Mouse (Mus musculus): ENCODE measurements around the gene Srm. TPM values are rescaled to one million over a fixed set of nuclear protein-coding genes. Genes with fewer than 3 reads are reported as not detected.
A peak's percentile ranks its signal among the peaks of the same experiment; 100 is the strongest.

The Srm gene
- total and polyA plus RNA-seq, 2 experiments from 2014 or later = 77.6 to 143 TPM

DNA sequence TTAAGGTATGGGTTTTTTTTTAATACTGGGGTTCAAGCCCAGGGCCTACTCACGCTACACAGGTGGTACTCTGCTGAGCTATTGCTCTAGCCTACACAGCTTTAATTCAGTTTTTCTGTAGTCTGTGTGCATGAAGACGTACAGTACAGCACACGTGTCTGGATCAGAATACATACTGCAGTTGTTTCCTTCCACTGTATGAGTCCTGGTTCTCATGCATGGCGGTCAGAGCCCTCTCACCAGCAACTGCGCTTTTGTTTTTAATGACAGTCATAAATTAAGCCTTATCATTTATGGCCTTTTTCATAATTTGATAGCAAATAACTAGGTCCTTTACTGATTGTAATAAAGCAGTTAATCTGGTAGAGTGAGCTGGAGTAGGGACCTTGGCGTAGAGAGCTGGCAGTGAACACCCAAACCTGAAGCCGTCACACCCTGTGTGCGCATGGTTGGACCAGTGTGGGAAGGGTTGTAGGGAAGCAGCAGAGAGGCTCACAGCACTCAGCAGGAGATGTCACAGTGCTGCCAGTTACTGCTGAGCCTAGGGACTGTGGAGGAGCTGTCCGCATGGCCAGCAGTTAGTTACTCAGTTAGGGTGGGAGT lies 20.5 kb upstream of the Srm start:
- Histone ChIP-seq H3K4me2 (ENCODE audit: low read depth, low read length) (no peak overlapping the region), H3K27ac (no peak overlapping the region), H3K27me3 (ENCODE audit: insufficient read depth, low read length) (no peaks in the 10 kb centered on the region), H3K36me3 (ENCODE audit: insufficient read depth, low read length) (peaks cover 85% of the 10 kb centered on the region), H3K4me3 (ENCODE audit: low read length) (no peak overlapping the region), H3K9ac (replicated peaks; ENCODE audit: low read length) (no peak overlapping the region), H3K4me1 (ENCODE audit: insufficient read depth, low read length) (no peaks in the 10 kb centered on the region), H3K9me3 (ENCODE audit: low read length) (no peaks in the 10 kb centered on the region)
- no peak for ATAC-seq
- no peak for TF ChIP-seq CTCF (IDR thresholded peaks at IDR 0.05; ENCODE audit: low read depth)
- 89% methylated on average over 9 of the region's 9 CpGs for WGBS
- no peak for DNase-seq (ENCODE audit: low spot score)

DNA sequence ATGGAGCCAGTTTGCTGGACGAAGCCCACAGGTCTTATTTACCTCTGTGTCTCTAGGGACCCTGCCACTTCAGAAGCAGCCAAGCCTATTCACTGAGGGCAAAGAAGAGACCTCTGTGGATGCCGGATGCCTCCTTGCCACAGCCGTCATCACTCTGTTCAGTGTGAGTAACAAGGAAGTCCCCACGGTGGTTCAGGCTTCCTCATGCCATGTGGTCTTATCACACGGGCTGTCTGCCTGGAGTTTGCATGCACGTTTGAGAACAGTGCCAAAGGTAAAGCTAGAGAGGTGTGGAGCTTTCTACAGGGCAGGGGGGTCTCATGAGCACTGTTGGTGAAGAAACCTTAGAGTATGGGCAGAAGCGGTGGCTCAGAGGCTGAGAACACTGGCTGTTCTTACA lies 18.1 kb upstream of the Srm start:
- Histone ChIP-seq H3K36me3 (ENCODE audit: insufficient read depth, low read length) (peaks cover 81% of the 10 kb centered on the region), H3K4me1 (ENCODE audit: insufficient read depth, low read length) (no peaks in the 10 kb centered on the region), H3K27ac (no peak overlapping the region), H3K9ac (replicated peaks; ENCODE audit: low read length) (no peak overlapping the region), H3K4me2 (ENCODE audit: low read depth, low read length) (no peak overlapping the region), H3K4me3 (ENCODE audit: low read length) (no peak overlapping the region), H3K27me3 (ENCODE audit: insufficient read depth, low read length) (no peaks in the 10 kb centered on the region), H3K9me3 (ENCODE audit: low read length) (no peaks in the 10 kb centered on the region)
- ATAC-seq (no peak), DNase-seq (ENCODE audit: low spot score) (no peak)
- WGBS = 90% methylated on average over 7 of the region's 7 CpGs
- no peak for TF ChIP-seq CTCF (IDR thresholded peaks at IDR 0.05; ENCODE audit: low read depth)

DNA sequence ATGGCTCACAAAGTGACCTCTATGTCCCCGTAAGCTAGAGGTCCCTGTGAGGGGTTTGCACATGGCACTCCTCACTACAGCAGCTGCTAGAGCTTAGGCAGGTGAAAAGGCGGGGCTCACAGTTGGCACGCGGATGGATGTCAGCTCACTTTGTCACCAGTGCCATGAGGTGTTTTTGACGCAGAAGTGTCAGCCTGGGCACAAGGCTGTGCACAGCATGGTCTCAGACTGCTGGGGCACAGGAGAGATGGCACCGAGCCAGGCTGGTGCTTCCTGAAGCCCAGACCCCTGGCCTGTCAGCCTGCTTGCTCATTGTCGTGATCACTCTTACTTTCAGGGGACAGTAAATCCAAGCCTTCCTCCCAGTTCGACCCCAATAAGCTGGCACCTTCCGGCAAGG lies 10.5 kb upstream of the Srm start:
- no peak overlapping the region for H3K4me2 ChIP-seq (ENCODE audit: low read depth, low read length)
- no peaks in the 10 kb centered on the region for H3K4me1 ChIP-seq (ENCODE audit: insufficient read depth, low read length)
- no peaks in the 10 kb centered on the region for H3K9me3 ChIP-seq (ENCODE audit: low read length)
- no peak overlapping the region for H3K9ac ChIP-seq (replicated peaks; ENCODE audit: low read length)
- TF ChIP-seq CTCF (IDR thresholded peaks at IDR 0.05; ENCODE audit: low read depth) = no peak
- peaks cover 44% of the 10 kb centered on the region for H3K36me3 ChIP-seq (ENCODE audit: insufficient read depth, low read length)
- peak; percentile 31; the same call in 1 of the 2 replicates for ATAC-seq
- no peak for DNase-seq (ENCODE audit: low spot score)
- no peaks in the 10 kb centered on the region for H3K27me3 ChIP-seq (ENCODE audit: insufficient read depth, low read length)
- 75% methylated on average over 9 of the region's 9 CpGs for WGBS
- H3K4me3 ChIP-seq (ENCODE audit: low read length) = no peak overlapping the region
- no peak overlapping the region for H3K27ac ChIP-seq

DNA sequence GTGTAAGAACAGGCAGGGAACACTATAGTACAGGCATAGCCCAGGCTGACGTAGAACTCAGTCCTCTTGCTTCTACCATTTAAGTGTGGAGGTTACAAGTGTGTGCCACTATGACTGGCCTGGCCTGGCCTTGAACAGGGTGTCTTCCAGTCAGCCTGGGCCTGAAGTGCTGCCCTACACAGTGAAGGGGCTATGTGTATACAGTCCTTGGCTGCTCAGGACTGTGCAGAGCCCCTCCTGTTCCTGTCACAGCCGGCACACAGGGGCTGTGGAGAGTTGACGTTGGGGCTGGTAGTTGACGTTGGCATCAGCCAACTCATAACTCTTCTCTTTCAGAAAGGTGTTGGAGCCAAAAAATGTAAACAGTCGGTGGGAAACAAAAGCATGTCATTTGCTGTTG lies 9.9 kb upstream of the Srm start:
- H3K27me3 ChIP-seq (ENCODE audit: insufficient read depth, low read length) = no peaks in the 10 kb centered on the region
- H3K4me2 ChIP-seq (ENCODE audit: low read depth, low read length) = no peak overlapping the region
- DNase-seq (ENCODE audit: low spot score) = no peak
- ATAC-seq = no peak
- peaks cover 38% of the 10 kb centered on the region for H3K36me3 ChIP-seq (ENCODE audit: insufficient read depth, low read length)
- H3K27ac ChIP-seq = no peak overlapping the region
- no peak overlapping the region for H3K9ac ChIP-seq (replicated peaks; ENCODE audit: low read length)
- H3K4me3 ChIP-seq (ENCODE audit: low read length) = no peak overlapping the region
- no peaks in the 10 kb centered on the region for H3K4me1 ChIP-seq (ENCODE audit: insufficient read depth, low read length)
- no peaks in the 10 kb centered on the region for H3K9me3 ChIP-seq (ENCODE audit: low read length)
- WGBS = 92% methylated on average over 5 of the region's 5 CpGs
- no peak for TF ChIP-seq CTCF (IDR thresholded peaks at IDR 0.05; ENCODE audit: low read depth)

DNA sequence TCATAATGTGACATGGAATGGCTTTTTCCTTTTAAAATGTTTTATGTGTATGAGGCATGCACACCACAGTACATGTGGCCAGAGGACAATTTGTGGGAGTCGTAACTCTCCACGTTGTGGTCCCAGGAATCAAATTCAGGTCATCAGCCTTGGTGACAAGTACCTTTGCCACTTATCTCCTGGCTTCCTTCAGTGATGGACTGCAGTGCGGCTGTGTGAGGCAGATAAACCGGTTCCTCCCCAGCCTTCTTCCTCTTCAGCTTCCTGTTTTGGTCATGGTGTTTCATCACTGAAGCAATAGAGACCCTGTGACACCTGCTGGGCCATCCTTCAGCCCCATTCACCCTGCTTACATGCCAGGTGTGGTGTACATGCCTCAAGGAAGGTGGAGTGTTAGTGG lies 8.0 kb upstream of the Srm start:
- no peak for ATAC-seq
- peaks cover 29% of the 10 kb centered on the region for H3K36me3 ChIP-seq (ENCODE audit: insufficient read depth, low read length)
- 81% methylated on average over 4 of the region's 4 CpGs for WGBS

DNA sequence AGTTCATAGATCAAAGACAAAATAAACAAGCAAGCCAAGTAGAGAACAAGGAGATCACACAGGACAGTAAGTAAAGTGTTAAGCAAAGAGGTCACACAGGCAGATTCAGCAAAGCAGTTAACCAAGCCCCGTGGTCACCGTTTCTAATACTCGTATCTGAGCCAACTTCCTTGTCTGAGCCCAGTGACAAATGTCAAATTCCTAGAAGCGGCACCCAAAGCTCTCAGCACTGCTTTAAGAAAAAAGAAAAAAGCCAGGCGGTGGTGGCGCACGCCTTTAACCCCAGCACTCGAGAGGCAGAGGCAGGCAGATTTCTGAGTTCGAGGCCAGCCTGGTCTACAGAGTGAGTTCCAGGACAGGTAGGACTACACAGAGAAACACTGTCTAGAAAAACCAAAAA lies 4.7 kb upstream of the Srm start:
- no peak for TF ChIP-seq CTCF (IDR thresholded peaks at IDR 0.05; ENCODE audit: low read depth)
- WGBS = 80% methylated on average over 9 of the region's 9 CpGs
- ATAC-seq = no peak

More for the DNA sequence above, 8.0 kb upstream of the Srm start:
- Histone ChIP-seq H3K27ac (no peak overlapping the region), H3K9ac (replicated peaks; ENCODE audit: low read length) (no peak overlapping the region), H3K4me2 (ENCODE audit: low read depth, low read length) (no peak overlapping the region), H3K27me3 (ENCODE audit: insufficient read depth, low read length) (no peaks in the 10 kb centered on the region), H3K9me3 (ENCODE audit: low read length) (no peaks in the 10 kb centered on the region), H3K4me1 (ENCODE audit: insufficient read depth, low read length) (no peaks in the 10 kb centered on the region), H3K4me3 (ENCODE audit: low read length) (no peak overlapping the region)
- no peak for DNase-seq (ENCODE audit: low spot score)
- TF ChIP-seq CTCF (IDR thresholded peaks at IDR 0.05; ENCODE audit: low read depth) = no peak

DNA sequence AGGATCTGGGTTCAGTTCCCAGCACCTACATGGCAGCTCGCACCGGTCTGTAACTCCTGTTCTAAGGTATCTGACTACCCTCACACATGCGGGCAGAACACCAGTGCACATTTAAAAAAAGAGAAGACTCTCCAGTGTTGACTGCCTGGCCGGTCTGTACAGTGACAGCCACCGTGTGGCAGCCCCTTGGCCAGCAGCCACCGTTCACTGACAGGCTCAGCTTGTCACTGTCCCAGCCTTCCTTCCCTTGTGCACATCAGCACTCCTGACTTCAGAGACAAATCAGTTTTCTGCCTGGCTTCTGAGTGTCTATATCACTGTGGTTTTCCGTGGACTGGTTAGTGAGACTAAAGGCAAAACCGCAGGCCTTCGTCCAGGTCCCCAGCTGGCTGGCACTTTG lies 2.5 kb upstream of the Srm start:
- Histone ChIP-seq H3K4me2 (ENCODE audit: low read depth, low read length) (no peak overlapping the region), H3K9ac (replicated peaks; ENCODE audit: low read length) (no peak overlapping the region), H3K4me1 (ENCODE audit: insufficient read depth, low read length) (peaks cover 5% of the 10 kb centered on the region; the same call in 1 of the 2 replicates), H3K9me3 (ENCODE audit: low read length) (no peaks in the 10 kb centered on the region), H3K4me3 (ENCODE audit: low read length) (no peak overlapping the region), H3K27ac (no peak overlapping the region), H3K27me3 (ENCODE audit: insufficient read depth, low read length) (no peaks in the 10 kb centered on the region), H3K36me3 (ENCODE audit: insufficient read depth, low read length) (0 out of 2 replicates have a peak, but pooled peaks cover 1% of the 10 kb centered on the region)
- WGBS = 60% methylated on average over 9 of the region's 9 CpGs
- DNase-seq (ENCODE audit: low spot score) = peak; percentile 25
- TF ChIP-seq CTCF (IDR thresholded peaks at IDR 0.05; ENCODE audit: low read depth) = no peak
- no peak for ATAC-seq

More for the DNA sequence above, 4.7 kb upstream of the Srm start:
- Histone ChIP-seq H3K9me3 (ENCODE audit: low read length) (no peaks in the 10 kb centered on the region), H3K4me2 (ENCODE audit: low read depth, low read length) (no peak overlapping the region), H3K4me1 (ENCODE audit: insufficient read depth, low read length) (no peaks in the 10 kb centered on the region), H3K27me3 (ENCODE audit: insufficient read depth, low read length) (no peaks in the 10 kb centered on the region), H3K36me3 (ENCODE audit: insufficient read depth, low read length) (peaks cover 2% of the 10 kb centered on the region; the same call in 1 of the 2 replicates), H3K9ac (replicated peaks; ENCODE audit: low read length) (no peak overlapping the region), H3K4me3 (ENCODE audit: low read length) (no peak overlapping the region), H3K27ac (no peak overlapping the region)
- no peak for DNase-seq (ENCODE audit: low spot score)

Data from hindbrain, postnatal 0 days (tissue).